Mouse (Mus musculus): Measurements from ENCODE around the gene Rps2.

Gene Rps2

GRCm38 (mm10) chr17:24732233-24732935 lies 14.5 kb downstream of the Rps2 start:
- DNase-seq (ENCODE audit: low spot score), result no peak

- no peak for DNase-seq (ENCODE audit: low spot score)
Measured at GRCm38 (mm10) chr17:24733434-24734050, 15.6 kb downstream of the Rps2 start.

- no peak for DNase-seq (ENCODE audit: low spot score)
Measured at GRCm38 (mm10) chr17:24734513-24734912, 16.6 kb downstream of the Rps2 start.

- no peak for DNase-seq (ENCODE audit: low spot score)
Measured at GRCm38 (mm10) chr17:24735446-24735845, 17.5 kb downstream of the Rps2 start.

GRCm38 (mm10) chr17:24736330-24737051 lies 18.6 kb downstream of the Rps2 start, which contains the start of gene Msrb1:
TSS of gene Msrb1 (plus strand) at chr17:24736642.
- DNase-seq (ENCODE audit: low spot score), result peak; percentile 99

GRCm38 (mm10) chr17:24737135-24737810 lies 19.4 kb downstream of the Rps2 start:
- DNase-seq (ENCODE audit: low spot score), result no peak

- DNase-seq (ENCODE audit: low spot score), result no peak
Measured at GRCm38 (mm10) chr17:24738238-24738637, 20.3 kb downstream of the Rps2 start.

GRCm38 (mm10) chr17:24739926-24740325 lies 22.0 kb downstream of the Rps2 start:
- no peak for DNase-seq (ENCODE audit: low spot score)

- no peak for DNase-seq (ENCODE audit: low spot score)
Measured at GRCm38 (mm10) chr17:24742307-24742706, 24.4 kb downstream of the Rps2 start.

- DNase-seq (ENCODE audit: low spot score), result no peak
Measured at GRCm38 (mm10) chr17:24743896-24744295, 26.0 kb downstream of the Rps2 start.

- DNase-seq (ENCODE audit: low spot score), result no peak
Measured at GRCm38 (mm10) chr17:24744381-24744780, 26.5 kb downstream of the Rps2 start.

GRCm38 (mm10) chr17:24745526-24746497 lies 27.9 kb downstream of the Rps2 start:
- DNase-seq (ENCODE audit: low spot score), result peak; percentile 66

- no peak for DNase-seq (ENCODE audit: low spot score)
Measured at GRCm38 (mm10) chr17:24746986-24747385, 29.1 kb downstream of the Rps2 start.

GRCm38 (mm10) chr17:24751528-24751927 lies 33.6 kb downstream of the Rps2 start:
- DNase-seq (ENCODE audit: low spot score), result no peak

GRCm38 (mm10) chr17:24752415-24753394 lies 34.8 kb downstream of the Rps2 start, which contains the start of gene Hs3st6:
TSS of gene Hs3st6 (plus strand) at chr17:24752988.
- DNase-seq (ENCODE audit: low spot score), result peak; percentile 79

- DNase-seq (ENCODE audit: low spot score), result no peak
Measured at GRCm38 (mm10) chr17:24757394-24757793, 39.5 kb downstream of the Rps2 start.

GRCm38 (mm10) chr17:24761121-24761520 lies 43.2 kb downstream of the Rps2 start:
- no peak for DNase-seq (ENCODE audit: low spot score)

GRCm38 (mm10) chr17:24765016-24765905 lies 47.3 kb downstream of the Rps2 start:
- DNase-seq (ENCODE audit: low spot score), result no peak

Measured in yolk sac, embryonic 10.5 days (tissue).